Mouse (Mus musculus) C2C12 (cell line): ENCODE measurements at regions not wholly inside any gene's neighbourhood (a gene's known extent, or its start where the extent isn't known, plus 50 kb on each side); places are given as distances from the start of the nearest gene placed in this dataset.

Experiments
- CTCF ChIP-seq: IDR thresholded peaks from one replicate; pipeline ENCODE4 v1.5.1; 2011; ENCODE audit not compliant: control insufficient read depth, insufficient read depth, insufficient read length
- MAX ChIP-seq: IDR thresholded peaks from one replicate; pipeline ENCODE4 v1.6.1; 2011; ENCODE audit warnings: mild to moderate bottlenecking, control low read depth
- MYOD1 ChIP-seq: IDR thresholded peaks from one replicate; pipeline ENCODE4 v1.6.1; 2011; ENCODE audit warnings: low read depth; ENCODE audit not compliant: control insufficient read depth, insufficient read length

DNA sequence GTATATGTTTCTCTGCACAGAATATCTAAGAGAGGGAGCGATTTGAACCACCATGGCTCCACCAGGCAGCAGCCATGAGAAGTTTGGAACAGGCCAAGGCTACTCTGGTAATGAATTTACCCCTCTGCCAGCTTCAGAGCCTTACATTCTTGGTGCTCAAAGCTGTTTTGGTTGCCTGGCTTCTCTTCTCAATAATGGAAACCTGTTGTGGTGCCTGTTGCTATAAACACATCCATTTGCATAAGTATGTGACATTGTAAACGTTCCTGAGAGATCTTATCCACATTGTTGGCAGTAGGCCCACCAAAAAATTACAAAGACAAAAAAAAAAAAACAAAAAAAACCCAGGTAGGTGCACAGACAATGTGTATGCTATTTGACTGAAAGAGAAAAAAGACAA, 203.2 kb downstream of the Barx2 start:
- TF ChIP-seq MAX (no peak), CTCF (no peak), MYOD1 (no peak)
